Mouse (Mus musculus) olfactory bulb, adult 2 months (tissue): ENCODE data around the gene Gcfc2.

Experiments
- CTCF ChIP-seq: fragments of 200-500 bp; IDR thresholded peaks from 2 replicates; pipeline ENCODE4 v1.5.1; 2012; ENCODE audit warnings: low read depth, mild to moderate bottlenecking, low read length, moderate library complexity; ENCODE audit not compliant: insufficient read depth
- POLR2A ChIP-seq: fragments of 200-500 bp; IDR thresholded peaks from 2 replicates; pipeline ENCODE4 v1.6.1; 2012; ENCODE audit warnings: mild to moderate bottlenecking, low read depth, low read length, moderate library complexity; ENCODE audit not compliant: insufficient read depth

DNA sequence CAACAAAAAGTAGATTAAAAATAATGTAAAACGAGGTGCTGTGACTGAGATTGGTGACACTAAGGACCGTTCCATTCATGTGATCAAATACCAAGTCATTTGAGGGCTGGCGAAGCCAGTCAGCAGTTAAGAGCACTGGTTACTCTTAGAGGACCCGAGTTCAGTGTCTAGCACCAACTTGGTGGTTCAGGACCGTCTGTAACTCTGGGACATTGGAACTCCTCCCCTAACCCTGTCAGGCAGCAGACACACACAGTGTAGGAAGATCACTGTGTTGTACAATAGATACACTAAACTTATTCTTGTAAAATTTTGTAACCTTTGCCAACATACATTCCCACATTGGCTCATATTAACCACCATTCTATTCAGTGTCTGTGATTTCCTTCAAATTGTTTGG is 835 bp downstream of the Gcfc2 start:
- no peak for TF ChIP-seq POLR2A
- no peak for TF ChIP-seq CTCF
